In the genomic region with DNA sequence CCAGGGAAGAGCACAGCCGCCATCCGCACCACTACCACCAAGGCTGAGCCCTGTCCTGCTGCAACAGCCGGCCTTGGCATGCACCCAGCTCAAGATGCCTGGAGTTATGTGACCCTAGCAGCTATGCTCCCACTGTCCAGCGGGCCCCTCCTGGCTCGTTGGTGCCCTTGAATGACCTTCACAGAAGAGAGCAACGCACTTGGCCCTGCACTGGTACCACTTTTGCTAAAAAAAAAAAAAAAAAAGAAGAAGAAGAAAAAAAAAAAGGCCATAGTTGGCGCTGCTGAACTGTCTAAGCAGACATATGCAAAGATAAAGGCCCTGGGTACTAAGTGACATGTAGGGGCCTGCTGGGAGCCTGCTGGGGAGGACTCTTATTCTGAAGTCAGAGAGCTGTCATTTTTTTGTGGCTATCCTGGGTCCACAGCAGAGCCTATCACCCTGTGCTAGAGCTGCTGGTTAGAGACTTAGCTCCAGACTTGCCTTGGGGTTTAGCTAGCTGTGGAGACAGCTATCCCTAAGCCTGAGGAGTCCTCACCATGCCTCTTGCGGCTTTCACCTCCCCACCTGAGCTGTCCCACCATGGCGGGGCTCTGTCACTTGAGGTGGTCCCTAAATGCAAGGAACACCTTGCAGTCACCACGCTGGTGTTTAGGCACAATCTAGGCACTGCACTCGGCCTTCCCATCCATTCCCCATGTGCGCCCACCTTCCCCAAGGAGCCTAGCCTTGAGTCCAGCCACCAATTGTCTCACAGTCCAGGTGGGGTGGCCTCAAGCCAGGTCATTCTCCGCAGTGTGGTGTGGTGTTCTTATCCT, we compare ENCODE assay signal across 9 mouse cellular contexts. TPM values are rescaled to one million over a fixed set of nuclear protein-coding genes. Genes with fewer than 3 reads are reported as not detected.
DNase-seq lines count a peak whose midpoint lies in the region; ATAC-seq lines count a peak whose summit lies in the region.
"Had no signal": no experiment of that assay in that cellular context is flagged by ENCODE, and none has a peak within 500 bp of the region (broad histone marks: within the 10 kb centered on the region; RNA-seq: fewer than 3 reads in every experiment).

No protein-coding gene starts in this region.

- no peak overlapping the region for H3K9ac ChIP-seq in hindbrain, embryonic 12.5 days
- H3K9ac ChIP-seq in embryonic facial prominence, embryonic 15.5 days, result no peak overlapping the region

- H3K4me1 ChIP-seq in hindbrain, embryonic 12.5 days, result peaks cover 6% of the 10 kb centered on the region; the same call in 1 of the 2 replicates
- peaks cover 12% of the 10 kb centered on the region for H3K4me1 ChIP-seq in hindbrain, embryonic 10.5 days (replicated peaks)
- peaks cover 11% of the 10 kb centered on the region for H3K4me1 ChIP-seq in embryonic facial prominence, embryonic 15.5 days

- WGBS in hindbrain, embryonic 12.5 days, result 69% methylated on average over 13 of the region's 13 CpGs
- WGBS in hindbrain, embryonic 10.5 days, result 70% methylated on average over 13 of the region's 13 CpGs
- 53% methylated on average over 13 of the region's 13 CpGs for WGBS in embryonic facial prominence, embryonic 15.5 days

- no peaks in the 10 kb centered on the region for H3K9me3 ChIP-seq in hindbrain, embryonic 12.5 days (replicated peaks)
- no peaks in the 10 kb centered on the region for H3K9me3 ChIP-seq in hindbrain, embryonic 10.5 days
- H3K9me3 ChIP-seq in embryonic facial prominence, embryonic 15.5 days (replicated peaks), result no peaks in the 10 kb centered on the region

- H3K27ac ChIP-seq in hindbrain, embryonic 12.5 days, result no peak overlapping the region
- no peak overlapping the region for H3K27ac ChIP-seq in hindbrain, embryonic 10.5 days
- no peak overlapping the region; the same call in 1 of the 2 replicates for H3K27ac ChIP-seq in embryonic facial prominence, embryonic 15.5 days (replicated peaks)
- H3K27ac ChIP-seq: macrophage had no signal

- ATAC-seq in hindbrain, embryonic 12.5 days (ENCODE audit: low FRiP score), result peak; percentile 18; the same call in 1 of the 2 replicates
- peak; percentile 24; the same call in 1 of the 2 replicates for ATAC-seq in embryonic facial prominence, embryonic 15.5 days (ENCODE audit: insufficient number of reproducible peaks, low FRiP score, low TSS enrichment, low read depth)

- H3K4me3 ChIP-seq in hindbrain, embryonic 12.5 days, result no peak overlapping the region
- H3K4me3 ChIP-seq in hindbrain, embryonic 10.5 days, result no peak overlapping the region
- H3K4me3 ChIP-seq in embryonic facial prominence, embryonic 15.5 days (replicated peaks), result no peak overlapping the region

- no peaks in the 10 kb centered on the region for H3K27me3 ChIP-seq in hindbrain, embryonic 12.5 days
- no peaks in the 10 kb centered on the region for H3K27me3 ChIP-seq in hindbrain, embryonic 10.5 days (ENCODE audit: insufficient read depth, poor library complexity, severe bottlenecking)
- H3K27me3 ChIP-seq in embryonic facial prominence, embryonic 15.5 days, result no peaks in the 10 kb centered on the region

- no peak for DNase-seq in hindbrain, embryonic 10.5 days (ENCODE audit: low spot score)
- peak; percentile 53 for DNase-seq in ES-CJ7 (ENCODE audit: low read depth, low spot score)
- DNase-seq in kidney, adult 11 months, result peak; percentile 63
- DNase-seq in lung, postnatal 10 days, result peak; percentile 74
- DNase-seq in layer of hippocampus, adult 9-10 months (ENCODE audit: low spot score), result no peak
- DNase-seq in embryo, embryonic 10.5 days (ENCODE audit: low spot score), result no peak

- no peaks in the 10 kb centered on the region for H3K36me3 ChIP-seq in hindbrain, embryonic 12.5 days
- H3K36me3 ChIP-seq in hindbrain, embryonic 10.5 days, result peaks cover 32% of the 10 kb centered on the region
- peaks cover 28% of the 10 kb centered on the region for H3K36me3 ChIP-seq in embryonic facial prominence, embryonic 15.5 days

- H3K4me2 ChIP-seq in hindbrain, embryonic 12.5 days (replicated peaks), result no peak overlapping the region
- no peak overlapping the region for H3K4me2 ChIP-seq in embryonic facial prominence, embryonic 15.5 days (replicated peaks)

RNA-seq across cellular contexts. Expression of gene Pmvk, which starts 5.4 kb away (rescaled TPM):
- 73.5 and 74.5 TPM in 2 replicates for polyA plus RNA-seq in hindbrain, embryonic 12.5 days (2016; fragmentation: Nextera tagmentation; extraction: Ambion mirVana)
- polyA plus RNA-seq in hindbrain, embryonic 10.5 days (2016; fragmentation: Nextera tagmentation; extraction: Ambion mirVana), result 71.4 and 87.8 TPM in 2 replicates
- polyA plus RNA-seq in embryonic facial prominence, embryonic 15.5 days (2015; fragmentation: Nextera tagmentation; extraction: Ambion mirVana), result 51.3 and 59.1 TPM in 2 replicates

RNA-seq across cellular contexts. Expression of gene Pbxip1, which starts 12.4 kb away (rescaled TPM):
- polyA plus RNA-seq in hindbrain, embryonic 12.5 days (2016; fragmentation: Nextera tagmentation; extraction: Ambion mirVana), result 25.3 and 26.2 TPM in 2 replicates
- 21.1 and 21.6 TPM in 2 replicates for polyA plus RNA-seq in hindbrain, embryonic 10.5 days (2016; fragmentation: Nextera tagmentation; extraction: Ambion mirVana)
- 38.3 and 40.4 TPM in 2 replicates for polyA plus RNA-seq in embryonic facial prominence, embryonic 15.5 days (2015; fragmentation: Nextera tagmentation; extraction: Ambion mirVana)

RNA-seq across cellular contexts. Expression of gene Pygo2, which starts 18.9 kb away (rescaled TPM):
- polyA plus RNA-seq in hindbrain, embryonic 12.5 days (2016; fragmentation: Nextera tagmentation; extraction: Ambion mirVana), result 63.8 and 66.1 TPM in 2 replicates
- 46.0 and 50.4 TPM in 2 replicates for polyA plus RNA-seq in hindbrain, embryonic 10.5 days (2016; fragmentation: Nextera tagmentation; extraction: Ambion mirVana)
- polyA plus RNA-seq in embryonic facial prominence, embryonic 15.5 days (2015; fragmentation: Nextera tagmentation; extraction: Ambion mirVana), result 47.7 and 51.3 TPM in 2 replicates

RNA-seq across cellular contexts. Expression of gene Shc1, which starts 30.7 kb away (rescaled TPM):
- 54.8 and 61.2 TPM in 2 replicates for polyA plus RNA-seq in hindbrain, embryonic 12.5 days (2016; fragmentation: Nextera tagmentation; extraction: Ambion mirVana)
- polyA plus RNA-seq in hindbrain, embryonic 10.5 days (2016; fragmentation: Nextera tagmentation; extraction: Ambion mirVana), result 58.3 and 68.1 TPM in 2 replicates
- 110 and 113 TPM in 2 replicates for polyA plus RNA-seq in embryonic facial prominence, embryonic 15.5 days (2015; fragmentation: Nextera tagmentation; extraction: Ambion mirVana)

RNA-seq across cellular contexts. Expression of gene Cks1b, which starts 30.7 kb away (rescaled TPM):
- polyA plus RNA-seq in hindbrain, embryonic 12.5 days (2016; fragmentation: Nextera tagmentation; extraction: Ambion mirVana), result 249 and 274 TPM in 2 replicates
- 535 and 648 TPM in 2 replicates for polyA plus RNA-seq in hindbrain, embryonic 10.5 days (2016; fragmentation: Nextera tagmentation; extraction: Ambion mirVana)
- polyA plus RNA-seq in embryonic facial prominence, embryonic 15.5 days (2015; fragmentation: Nextera tagmentation; extraction: Ambion mirVana), result 342 and 356 TPM in 2 replicates

Comparison
In these comparisons a context has a peak if more than half of its experiments do, and no peak if none do; other contexts are left out.
1. DNase-seq: peak in ES-CJ7 (single experiment), kidney, adult 11 months (single experiment) and lung, postnatal 10 days (single experiment); none in hindbrain, embryonic 10.5 days (single experiment), layer of hippocampus, adult 9-10 months (single experiment) and embryo, embryonic 10.5 days (single experiment).